ENCODE assay signal across 9 mouse cellular contexts in genomic region chr17:23675127-23675526, GRCm38 (mm10). TPM values are rescaled to one million over a fixed set of nuclear protein-coding genes. Genes with fewer than 3 reads are reported as not detected.
DNase-seq lines count a peak whose midpoint lies in the region; ATAC-seq and TF ChIP-seq lines count a peak whose summit lies in the region.
"Had no signal": no experiment of that assay in that cellular context is flagged by ENCODE, and none has a peak within 500 bp of the region (broad histone marks: within the 10 kb centered on the region; RNA-seq: fewer than 3 reads in every experiment).

No protein-coding gene starts in this region.

- H3K27ac ChIP-seq in forebrain, embryonic 15.5 days (replicated peaks), result no peak overlapping the region
- H3K27ac ChIP-seq in hindbrain, embryonic 16.5 days (ENCODE audit: low read depth, low read length), result no peak overlapping the region
- peak overlapping the region; percentile 70 for H3K27ac ChIP-seq in lung, embryonic 16.5 days (ENCODE audit: low read length)

- no peaks in the 10 kb centered on the region for H3K9me3 ChIP-seq in forebrain, embryonic 15.5 days
- H3K9me3 ChIP-seq in hindbrain, embryonic 16.5 days (ENCODE audit: control insufficient read depth, low read length), result no peaks in the 10 kb centered on the region
- no peaks in the 10 kb centered on the region for H3K9me3 ChIP-seq in lung, embryonic 16.5 days (ENCODE audit: control insufficient read depth, low read length)

- TF ChIP-seq CTCF in Patski (IDR thresholded peaks at IDR 0.05), result no peak

- peak overlapping the region; percentile 69; the same call in 1 of the 2 replicates for H3K4me3 ChIP-seq in forebrain, embryonic 15.5 days
- no peak overlapping the region for H3K4me3 ChIP-seq in hindbrain, embryonic 16.5 days (ENCODE audit: low read length)
- peak overlapping the region; percentile 68 for H3K4me3 ChIP-seq in lung, embryonic 16.5 days (ENCODE audit: low read length)

- H3K4me2 ChIP-seq in forebrain, embryonic 15.5 days (replicated peaks), result peak overlapping the region; percentile 59; the same call in 1 of the 2 replicates
- H3K4me2 ChIP-seq in hindbrain, embryonic 16.5 days (ENCODE audit: low read length), result peak overlapping the region; percentile 84; the same call in 1 of the 2 replicates
- H3K4me2 ChIP-seq in lung, embryonic 16.5 days (ENCODE audit: low read depth, low read length), result peak overlapping the region; percentile 78; the same call in 1 of the 2 replicates

- H3K36me3 ChIP-seq in forebrain, embryonic 15.5 days, result no peaks in the 10 kb centered on the region; the same call in 1 of the 2 replicates
- H3K36me3 ChIP-seq in hindbrain, embryonic 16.5 days (ENCODE audit: control insufficient read depth, insufficient read depth, low read length), result no peaks in the 10 kb centered on the region
- no peaks in the 10 kb centered on the region for H3K36me3 ChIP-seq in lung, embryonic 16.5 days (ENCODE audit: control insufficient read depth, insufficient read depth, low read length)

- ATAC-seq in Patski, result peak; percentile 37
- no peak for ATAC-seq in forebrain, embryonic 15.5 days (replicated peaks)
- ATAC-seq in hindbrain, embryonic 16.5 days, result no peak
- ATAC-seq in lung, embryonic 16.5 days (ENCODE audit: low read depth), result no peak

- CTCF ChIA-PET in Patski (lab: Charles Lee), result interaction anchor here (1.3 to 2.9 kb wide), 3 partner anchors 17 to 31 kb away, joined by 3 to 13 read pairs (median 3); no protein-coding TSS in a partner anchor

- 48% methylated on average over 5 of the region's 5 CpGs for WGBS in forebrain, embryonic 15.5 days
- WGBS in hindbrain, embryonic 16.5 days, result 39% methylated on average over 5 of the region's 5 CpGs
- WGBS in lung, embryonic 16.5 days, result 21% methylated on average over 5 of the region's 5 CpGs

- H3K9ac ChIP-seq in forebrain, embryonic 15.5 days (replicated peaks), result no peak overlapping the region
- no peak overlapping the region; the same call in 1 of the 2 replicates for H3K9ac ChIP-seq in hindbrain, embryonic 16.5 days (ENCODE audit: low read depth, low read length)
- H3K9ac ChIP-seq in lung, embryonic 16.5 days (ENCODE audit: low read length), result no peak overlapping the region

- peak; percentile 81 for DNase-seq in 3134 (ENCODE audit: extremely low read depth, insufficient read length, low spot score)
- no peak for DNase-seq in Patski (ENCODE audit: low read depth, low spot score)
- DNase-seq in urinary bladder, adult 2 months (ENCODE audit: low spot score), result peak; percentile 59
- no peak for DNase-seq in layer of hippocampus, adult 11-12 months (ENCODE audit: low spot score)
- DNase-seq in frontal cortex, postnatal 10 days (ENCODE audit: low spot score in 2 of 2), result no peak

- POLR2A ChIA-PET in Patski (lab: Charles Lee), result interaction anchor here (1.0 to 4.0 kb wide), 4 partner anchors 10 to 62 kb away, joined by 3 to 28 read pairs (median 4); no protein-coding TSS in a partner anchor

- in situ Hi-C loops in Patski (cut with MboI; ENCODE audit: low pct_unique_long_range_greater_than_20kb), result no loop called here

- peaks cover 49% of the 10 kb centered on the region for H3K4me1 ChIP-seq in forebrain, embryonic 15.5 days
- H3K4me1 ChIP-seq in hindbrain, embryonic 16.5 days (ENCODE audit: control insufficient read depth, insufficient read depth, low read depth, low read length), result peaks cover 38% of the 10 kb centered on the region
- peaks cover 39% of the 10 kb centered on the region for H3K4me1 ChIP-seq in lung, embryonic 16.5 days (replicated peaks; ENCODE audit: control insufficient read depth, insufficient read depth, low read length)

- H3K27me3 ChIP-seq in Patski, result no peaks in the 10 kb centered on the region
- peaks cover 29% of the 10 kb centered on the region for H3K27me3 ChIP-seq in forebrain, embryonic 15.5 days
- peaks cover 29% of the 10 kb centered on the region for H3K27me3 ChIP-seq in hindbrain, embryonic 16.5 days (replicated peaks; ENCODE audit: control insufficient read depth, insufficient read depth, low read length)
- H3K27me3 ChIP-seq in lung, embryonic 16.5 days (ENCODE audit: control insufficient read depth, insufficient read depth, low read depth, low read length), result peaks cover 15% of the 10 kb centered on the region

RNA-seq across cellular contexts. Expression of gene Thoc6, which starts 1.4 kb away (rescaled TPM):
- 32.9 TPM for polyA plus RNA-seq in Patski (2021)
- polyA plus RNA-seq in forebrain, embryonic 15.5 days (2015; fragmentation: Nextera tagmentation; extraction: Ambion mirVana), result 39.4 and 39.5 TPM in 2 replicates
- polyA plus RNA-seq in hindbrain, embryonic 16.5 days (2015; fragmentation: Nextera tagmentation; extraction: Ambion mirVana), result 41.3 and 42.1 TPM in 2 replicates
- polyA plus RNA-seq in lung, embryonic 16.5 days (2015; fragmentation: Nextera tagmentation; extraction: Ambion mirVana), result 49.2 and 50.3 TPM in 2 replicates
- polyA plus RNA-seq in urinary bladder, adult 2 months (2012; rRNA removed), result 13.2 and 16.9 TPM in 2 replicates

RNA-seq across cellular contexts. Expression of gene Hcfc1r1, which starts 1.7 kb away (rescaled TPM):
- 261 TPM for polyA plus RNA-seq in Patski (2021)
- 90.3 and 92.0 TPM in 2 replicates for polyA plus RNA-seq in forebrain, embryonic 15.5 days (2015; fragmentation: Nextera tagmentation; extraction: Ambion mirVana)
- polyA plus RNA-seq in hindbrain, embryonic 16.5 days (2015; fragmentation: Nextera tagmentation; extraction: Ambion mirVana), result 150 and 153 TPM in 2 replicates
- 88.4 and 90.6 TPM in 2 replicates for polyA plus RNA-seq in lung, embryonic 16.5 days (2015; fragmentation: Nextera tagmentation; extraction: Ambion mirVana)
- 136 and 183 TPM in 2 replicates for polyA plus RNA-seq in urinary bladder, adult 2 months (2012; rRNA removed)

RNA-seq across cellular contexts. Expression of gene Tnfrsf12a, which starts 2.1 kb away (rescaled TPM):
- polyA plus RNA-seq in Patski (2021), result 421 TPM
- 3.6 and 5.5 TPM in 2 replicates for polyA plus RNA-seq in forebrain, embryonic 15.5 days (2015; fragmentation: Nextera tagmentation; extraction: Ambion mirVana)
- 5.8 and 6.1 TPM in 2 replicates for polyA plus RNA-seq in hindbrain, embryonic 16.5 days (2015; fragmentation: Nextera tagmentation; extraction: Ambion mirVana)
- 22.0 and 23.1 TPM in 2 replicates for polyA plus RNA-seq in lung, embryonic 16.5 days (2015; fragmentation: Nextera tagmentation; extraction: Ambion mirVana)
- 17.4 and 26.7 TPM in 2 replicates for polyA plus RNA-seq in urinary bladder, adult 2 months (2012; rRNA removed)

RNA-seq across cellular contexts. Expression of gene Cldn6, which starts 3.9 kb away (rescaled TPM):
- not detected for polyA plus RNA-seq in Patski (2021)
- polyA plus RNA-seq in forebrain, embryonic 15.5 days (2015; fragmentation: Nextera tagmentation; extraction: Ambion mirVana), result 0.42 and 0.50 TPM in 2 replicates
- polyA plus RNA-seq in hindbrain, embryonic 16.5 days (2015; fragmentation: Nextera tagmentation; extraction: Ambion mirVana), result 0.34 and 0.54 TPM in 2 replicates
- 196 and 206 TPM in 2 replicates for polyA plus RNA-seq in lung, embryonic 16.5 days (2015; fragmentation: Nextera tagmentation; extraction: Ambion mirVana)
- polyA plus RNA-seq in urinary bladder, adult 2 months (2012; rRNA removed), result 0.04 TPM in 1 of 2 replicates, not detected in the other

RNA-seq across cellular contexts. Expression of gene Cldn9, which starts 8.7 kb away (rescaled TPM):
- 0.05 TPM for polyA plus RNA-seq in Patski (2021)
- 1.2 TPM in 2 replicates for polyA plus RNA-seq in forebrain, embryonic 15.5 days (2015; fragmentation: Nextera tagmentation; extraction: Ambion mirVana)
- polyA plus RNA-seq in hindbrain, embryonic 16.5 days (2015; fragmentation: Nextera tagmentation; extraction: Ambion mirVana), result 1.6 and 2.0 TPM in 2 replicates
- 2.4 and 2.6 TPM in 2 replicates for polyA plus RNA-seq in lung, embryonic 16.5 days (2015; fragmentation: Nextera tagmentation; extraction: Ambion mirVana)
- polyA plus RNA-seq in urinary bladder, adult 2 months (2012; rRNA removed), result not detected in 2 replicates
- polyA plus RNA-seq: liver, adult 2 months had no signal

Comparison
In these comparisons a context has a peak if more than half of its experiments do, and no peak if none do; other contexts are left out.
1. DNase-seq: peak in 3134 (single experiment) and urinary bladder, adult 2 months (single experiment); none in Patski (single experiment), layer of hippocampus, adult 11-12 months (single experiment) and frontal cortex, postnatal 10 days (0 of 2).
2. RNA of gene Tnfrsf12a, which starts 2.1 kb away (polyA plus RNA-seq): 421 TPM in Patski (single experiment); 17.4 to 26.7 TPM in urinary bladder, adult 2 months, 22.0 to 23.1 TPM in lung, embryonic 16.5 days, 5.8 to 6.1 TPM in hindbrain, embryonic 16.5 days and 3.6 to 5.5 TPM in forebrain, embryonic 15.5 days; every median in the first group is over 10 times any median in the second.
3. Peak in every context shown above with its lines, with median percentiles within 50 percentile points of each other: H3K4me2 ChIP-seq.